Mouse (Mus musculus) testis, adult 2 months (tissue): ENCODE measurements around the gene Cep57l1.
A peak's percentile ranks its signal among the peaks of the same experiment; 100 is the strongest.

Experiments used
- CTCF ChIP-seq: fragments of 200-500 bp; IDR thresholded peaks from 2 replicates; pipeline ENCODE4 v1.5.1; 2012; ENCODE audit warnings: low read depth, mild to moderate bottlenecking, inconsistent platforms, low read length, moderate library complexity; ENCODE audit not compliant: control insufficient read depth, insufficient read depth, insufficient replicate concordance
- POLR2A ChIP-seq: fragments of 200-500 bp; IDR thresholded peaks from 2 replicates; pipeline ENCODE4 v1.6.1; 2012; ENCODE audit warnings: low read depth, mild to moderate bottlenecking, inconsistent platforms, low read length, moderate library complexity; ENCODE audit not compliant: control insufficient read depth

GRCm38 (mm10) chr10:41689941-41690887 lies 119.5 kb downstream of the Cep57l1 start:
- no peak for TF ChIP-seq POLR2A
- peak; percentile 63; the same call in 1 of the 2 replicates for TF ChIP-seq CTCF
